Mouse (Mus musculus): ENCODE measurements around the gene Bcl9. TPM values are rescaled to one million over a fixed set of nuclear protein-coding genes. Genes with fewer than 3 reads are reported as not detected.

Bcl9 gene
- 1.3 to 8.7 TPM (median 3.9 TPM) in 3 replicates for total RNA-seq (2017)

DNA sequence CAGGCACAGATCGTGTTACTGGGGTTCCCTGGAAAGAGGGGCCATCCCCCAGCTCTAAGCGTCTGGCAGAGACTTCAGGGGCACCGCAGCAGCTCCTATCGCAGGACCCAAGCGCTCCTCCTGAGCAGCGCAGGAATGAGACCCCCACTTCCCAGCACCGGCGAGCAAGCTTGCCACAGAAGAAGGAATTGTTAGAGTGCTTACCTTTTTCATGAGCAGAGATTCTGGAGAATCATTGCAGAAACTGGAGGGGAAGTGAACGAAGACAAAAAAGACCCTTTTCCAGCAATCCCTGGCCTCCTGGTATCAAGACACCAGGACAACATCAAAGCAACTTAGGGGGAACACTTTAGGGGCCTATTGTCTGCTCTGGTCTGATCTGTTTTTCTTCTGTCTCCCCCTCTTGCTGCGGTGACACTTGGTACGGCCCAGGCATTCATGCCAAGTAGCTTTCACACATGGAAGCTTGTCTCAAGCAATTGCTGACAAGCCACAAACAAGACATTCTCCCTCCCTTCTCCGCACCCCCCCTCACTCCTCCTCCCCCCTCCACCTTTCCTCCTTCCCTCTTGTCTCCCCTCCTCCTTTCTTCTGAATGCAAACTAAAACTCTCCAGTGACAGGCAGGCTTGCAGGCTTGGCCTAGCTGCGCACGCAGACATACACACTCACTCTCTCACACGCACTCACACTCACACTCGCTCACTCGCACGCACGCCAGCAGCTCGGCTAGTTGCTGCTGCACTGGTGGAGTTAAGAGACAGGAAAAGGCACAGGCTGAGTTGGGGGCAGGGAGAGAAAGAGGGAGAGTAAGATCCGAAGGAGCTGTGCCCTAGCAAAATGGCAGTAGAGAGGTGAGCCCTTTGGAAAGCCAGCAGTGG, at the start of gene Bcl9:
Gene Bcl9 (minus strand): TSS at position 365 of the 880 bp plus-strand sequence.
- peak; percentile 41; the same call in 1 of the 2 replicates for ATAC-seq (replicated peaks; ENCODE audit: insufficient number of reproducible peaks, low FRiP score, low TSS enrichment, poor library complexity, severe bottlenecking)

DNA sequence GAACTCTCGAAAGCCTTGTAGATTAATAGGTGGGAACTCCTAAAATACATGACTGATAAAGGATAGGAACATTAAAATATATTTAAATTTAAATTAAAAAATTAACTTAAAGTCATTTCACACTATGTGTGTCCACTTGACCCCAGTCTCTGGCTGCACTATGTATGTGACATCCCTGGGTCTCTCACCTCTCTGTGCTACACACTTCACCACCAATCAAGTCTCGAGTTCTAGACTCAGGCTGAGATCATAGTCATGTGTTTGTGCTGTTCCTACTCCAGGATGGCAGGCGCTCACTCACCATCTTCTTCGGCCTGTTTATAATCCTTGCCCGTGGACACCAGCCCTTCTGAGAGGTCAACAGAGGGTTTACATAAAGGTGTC, 41.5 kb upstream of the Bcl9 start:
- no peak for ATAC-seq (replicated peaks; ENCODE audit: insufficient number of reproducible peaks, low FRiP score, low TSS enrichment, poor library complexity, severe bottlenecking)

DNA sequence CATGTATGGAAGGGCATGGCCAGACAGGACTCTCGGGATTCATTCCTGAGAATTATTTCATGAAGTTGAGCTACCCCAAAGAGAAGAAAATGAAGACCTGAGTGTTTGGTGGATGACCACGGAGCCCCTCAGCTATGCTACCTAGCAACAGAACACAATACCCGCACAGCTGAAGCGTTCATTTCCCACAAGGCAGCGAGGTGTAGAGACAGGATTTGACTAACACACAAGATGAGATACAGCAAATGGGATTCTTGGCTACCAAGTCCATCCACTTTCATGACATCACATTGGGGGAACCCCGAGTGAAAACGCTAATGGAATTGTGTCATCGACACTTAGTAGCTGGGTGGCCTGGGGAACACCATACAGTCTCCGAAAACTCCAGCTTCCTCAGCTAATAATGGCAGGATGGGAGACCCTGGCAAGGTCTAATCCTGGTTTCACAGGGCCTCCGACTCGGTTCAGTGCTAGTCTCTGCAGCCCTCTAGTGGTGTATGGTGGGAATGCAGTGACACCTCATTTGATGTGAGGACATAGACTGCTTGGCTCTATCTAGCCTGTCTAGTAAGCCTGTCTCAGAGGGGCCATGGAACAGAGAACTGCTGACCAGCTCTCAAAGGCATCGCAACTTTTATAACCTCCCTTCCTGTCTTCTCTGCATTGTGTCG, 40.9 kb upstream of the Bcl9 start:
- peak; percentile 76; the same call in 1 of the 2 replicates for ATAC-seq (replicated peaks; ENCODE audit: insufficient number of reproducible peaks, low FRiP score, low TSS enrichment, poor library complexity, severe bottlenecking)

DNA sequence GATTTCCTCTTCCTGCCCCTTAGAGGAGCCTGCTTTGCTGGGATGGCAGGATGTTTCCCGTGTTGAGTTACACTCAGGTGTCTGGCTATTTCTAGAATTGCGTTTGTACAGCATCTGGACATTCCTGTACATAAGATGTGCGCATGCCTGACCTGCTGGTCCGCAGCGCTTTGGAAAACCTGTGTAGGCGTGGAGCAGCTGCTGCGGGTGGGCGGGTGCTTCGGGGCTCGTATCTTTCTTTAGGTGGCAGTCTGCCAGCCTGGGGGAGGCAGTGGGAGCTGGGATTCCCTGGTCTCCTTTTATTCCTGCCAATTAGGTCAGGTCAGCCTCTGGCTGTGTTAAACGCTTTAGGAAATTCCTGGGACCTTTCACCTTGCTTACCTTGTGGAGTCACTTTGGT, 39.6 kb upstream of the Bcl9 start:
- no peak for ATAC-seq (replicated peaks; ENCODE audit: insufficient number of reproducible peaks, low FRiP score, low TSS enrichment, poor library complexity, severe bottlenecking)

DNA sequence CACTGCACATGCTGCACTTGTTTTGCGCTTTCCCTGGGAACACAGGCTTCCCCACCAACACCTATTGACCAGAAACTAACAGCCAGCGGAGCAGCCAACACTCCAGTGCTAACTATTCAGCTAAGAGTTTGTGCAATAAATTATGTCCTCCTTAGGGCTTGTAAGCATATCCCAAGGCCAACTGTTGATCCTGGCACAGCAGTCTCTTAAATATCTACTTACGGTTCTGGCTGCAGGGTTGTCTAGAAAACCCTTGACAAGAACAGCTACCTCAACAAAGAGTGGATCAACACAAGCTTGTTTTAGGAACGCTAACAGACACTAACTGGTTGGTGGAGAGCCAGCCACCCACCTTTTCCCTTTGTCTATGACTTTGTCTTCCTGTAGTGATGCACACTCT, 38.6 kb upstream of the Bcl9 start:
- ATAC-seq (replicated peaks; ENCODE audit: insufficient number of reproducible peaks, low FRiP score, low TSS enrichment, poor library complexity, severe bottlenecking): no peak

DNA sequence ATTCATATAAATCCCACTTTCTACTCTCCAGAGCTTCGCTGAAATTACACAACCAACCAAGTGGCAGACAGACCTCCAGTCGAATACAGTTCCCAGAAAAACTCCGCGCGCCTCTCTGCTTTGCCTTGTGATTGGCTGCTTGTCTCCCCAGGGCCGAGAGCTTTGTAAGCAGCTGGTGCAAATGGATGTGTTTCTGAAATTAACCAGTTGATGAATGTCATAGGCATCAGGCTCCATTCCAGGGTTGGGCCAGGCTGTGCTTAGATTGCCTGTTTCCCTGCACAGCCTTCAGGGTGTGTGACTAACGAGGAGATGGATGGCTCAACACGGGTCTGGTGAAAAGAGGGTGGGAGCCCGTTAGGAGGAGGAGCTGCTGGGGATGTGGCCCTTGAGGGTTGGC, 36.9 kb upstream of the Bcl9 start:
- ATAC-seq (replicated peaks; ENCODE audit: insufficient number of reproducible peaks, low FRiP score, low TSS enrichment, poor library complexity, severe bottlenecking): no peak

DNA sequence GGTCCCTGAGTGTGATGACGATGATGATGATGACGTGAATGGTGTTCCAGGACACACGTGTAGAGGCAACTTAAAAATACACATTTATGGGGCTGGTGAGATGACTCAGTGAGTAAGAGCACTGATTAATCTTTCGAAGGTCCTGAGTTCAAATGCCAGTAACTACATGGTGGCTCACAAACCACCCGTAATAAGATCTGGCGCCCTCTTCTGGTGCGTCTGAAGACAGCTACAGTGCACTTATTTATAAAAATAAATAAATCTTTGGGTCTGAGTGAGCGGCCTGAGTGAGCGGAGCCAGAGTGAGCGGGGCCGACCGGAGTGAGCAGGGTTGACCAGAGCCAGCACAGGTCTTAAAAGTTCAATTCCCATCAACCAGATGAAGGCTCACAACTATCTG, 34.5 kb upstream of the Bcl9 start:
- ATAC-seq (replicated peaks; ENCODE audit: insufficient number of reproducible peaks, low FRiP score, low TSS enrichment, poor library complexity, severe bottlenecking): no peak

DNA sequence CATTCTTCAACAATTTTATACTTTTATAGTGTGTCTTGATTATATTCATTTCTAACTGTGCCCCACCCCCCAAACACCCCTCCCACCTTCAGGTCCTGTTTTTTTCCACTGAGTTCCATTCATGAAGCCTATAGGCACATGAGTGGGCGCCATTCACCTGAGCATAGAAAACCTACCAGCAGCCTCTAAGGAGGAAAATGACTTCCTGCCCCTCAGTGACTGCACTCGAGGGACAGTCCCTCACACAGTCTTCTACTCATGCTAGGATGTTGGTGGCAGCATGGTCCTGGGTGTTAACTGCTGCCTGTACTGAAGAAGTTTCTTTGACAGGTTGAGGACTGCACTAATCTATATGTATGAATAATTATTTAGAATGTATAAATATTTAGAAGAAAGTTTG, 30.1 kb upstream of the Bcl9 start:
- ATAC-seq (replicated peaks; ENCODE audit: insufficient number of reproducible peaks, low FRiP score, low TSS enrichment, poor library complexity, severe bottlenecking): no peak

DNA sequence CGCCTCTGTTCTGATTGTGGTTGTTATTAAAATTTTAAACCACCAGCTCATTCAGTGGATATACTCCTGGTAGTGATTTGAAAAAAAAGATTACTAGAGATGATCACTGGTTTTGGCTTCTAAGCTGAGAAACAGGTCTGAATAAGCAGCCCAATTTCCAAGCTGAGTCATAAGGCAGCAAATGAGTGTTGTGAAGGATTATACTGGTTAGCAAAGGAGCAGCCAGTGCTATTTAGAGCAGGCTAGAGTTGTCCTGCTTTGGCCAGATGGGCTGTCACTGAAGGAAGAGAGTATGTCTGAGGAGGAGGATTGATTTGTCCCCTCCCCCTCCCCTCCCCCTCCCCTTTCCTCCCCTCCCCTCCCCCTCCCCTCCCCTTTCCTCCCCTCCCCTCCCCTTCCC, 29.6 kb upstream of the Bcl9 start:
- ATAC-seq (replicated peaks; ENCODE audit: insufficient number of reproducible peaks, low FRiP score, low TSS enrichment, poor library complexity, severe bottlenecking): no peak

DNA sequence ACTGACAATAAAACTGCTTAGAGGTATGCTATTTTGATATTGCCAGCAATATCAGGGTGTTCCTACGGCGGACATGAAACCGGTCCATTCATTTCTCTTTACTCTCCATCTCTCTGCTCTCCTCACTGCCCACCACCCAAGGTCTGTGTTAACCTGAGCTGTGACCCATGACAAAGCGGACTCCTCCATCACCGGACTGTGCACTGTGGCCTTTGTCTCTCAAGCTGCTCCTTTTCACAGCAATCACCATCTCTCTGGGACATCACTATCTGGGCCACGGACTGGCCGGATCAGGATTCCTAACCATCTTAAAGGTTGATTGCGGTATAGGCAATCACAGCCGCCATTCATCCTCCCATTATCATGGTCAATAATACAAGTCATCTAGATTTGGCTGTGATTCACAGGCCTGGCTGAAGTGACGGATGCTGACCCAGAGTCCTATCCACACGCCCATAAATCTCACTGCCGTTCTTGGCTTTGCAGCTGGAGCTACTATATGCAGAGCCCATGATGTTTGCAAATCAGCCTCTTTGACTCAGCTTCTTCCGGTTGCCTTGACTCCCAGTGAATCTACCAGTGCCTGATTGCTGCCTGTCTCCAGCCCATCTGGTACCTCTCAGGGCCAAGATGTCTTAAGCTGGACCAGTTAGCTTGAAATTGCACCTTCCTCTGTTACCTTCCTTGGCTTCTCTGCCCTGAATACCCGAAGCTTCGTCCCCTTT, 28.1 kb upstream of the Bcl9 start:
- no peak for ATAC-seq (replicated peaks; ENCODE audit: insufficient number of reproducible peaks, low FRiP score, low TSS enrichment, poor library complexity, severe bottlenecking)

DNA sequence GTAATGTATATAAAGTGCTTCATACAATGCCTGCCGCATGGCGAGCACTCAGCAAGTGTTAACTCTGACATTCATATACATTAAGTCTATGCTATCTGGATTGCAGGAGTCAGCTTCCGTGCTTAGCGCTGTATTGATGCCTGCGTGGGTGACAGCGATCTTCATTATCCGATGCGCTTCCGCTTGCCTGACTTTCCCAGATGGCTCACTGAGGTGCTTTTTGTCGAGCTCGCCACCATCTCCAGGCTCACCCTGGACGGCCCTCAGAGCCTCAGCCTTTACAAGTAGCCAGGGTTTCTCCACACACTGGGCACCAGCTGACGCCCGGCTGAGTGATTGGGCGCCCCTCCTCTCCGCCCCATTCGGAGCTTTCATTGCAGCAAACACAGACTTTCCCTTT, 26.3 kb upstream of the Bcl9 start:
- no peak for ATAC-seq (replicated peaks; ENCODE audit: insufficient number of reproducible peaks, low FRiP score, low TSS enrichment, poor library complexity, severe bottlenecking)

DNA sequence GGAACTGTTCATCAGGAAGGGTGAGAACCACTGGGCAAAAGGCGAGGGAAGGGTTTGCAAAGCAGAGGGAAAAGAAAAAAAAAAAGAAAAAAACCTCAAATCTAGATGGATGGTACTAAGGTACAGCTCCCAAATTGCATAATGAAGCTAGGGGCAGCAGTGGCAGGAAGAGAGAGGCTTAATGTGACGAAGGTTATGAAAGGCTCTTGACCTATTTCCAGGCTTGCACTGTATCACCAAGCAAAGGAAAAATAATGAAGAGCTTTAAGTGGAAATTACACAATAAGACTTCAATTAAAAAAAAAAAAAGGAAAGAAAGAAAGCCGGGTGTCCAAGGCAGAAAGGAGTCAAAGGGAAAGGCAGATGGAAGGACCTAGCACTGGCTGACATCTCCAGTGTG, 19.6 kb upstream of the Bcl9 start:
- ATAC-seq (replicated peaks; ENCODE audit: insufficient number of reproducible peaks, low FRiP score, low TSS enrichment, poor library complexity, severe bottlenecking): no peak

DNA sequence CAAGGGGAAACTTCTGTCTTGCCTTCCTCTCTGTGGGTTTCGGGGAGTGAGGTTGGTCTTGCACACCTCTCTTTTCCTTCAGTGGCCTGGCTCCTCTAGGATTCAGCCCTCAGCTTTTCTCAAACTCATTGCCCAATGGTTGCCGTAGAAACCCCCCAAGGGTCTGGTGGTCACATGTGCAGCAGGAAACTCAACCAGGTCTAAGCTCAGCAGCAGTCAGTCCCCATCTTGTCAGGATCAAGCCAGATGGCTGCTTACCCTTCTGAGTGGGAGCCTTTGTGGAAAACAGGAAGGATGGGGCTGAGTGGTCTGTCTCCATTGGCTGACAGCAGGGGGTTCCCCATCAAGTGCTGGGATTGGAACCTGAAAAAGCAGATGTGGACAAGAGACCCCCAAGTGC, 15.7 kb upstream of the Bcl9 start:
- no peak for ATAC-seq (replicated peaks; ENCODE audit: insufficient number of reproducible peaks, low FRiP score, low TSS enrichment, poor library complexity, severe bottlenecking)

DNA sequence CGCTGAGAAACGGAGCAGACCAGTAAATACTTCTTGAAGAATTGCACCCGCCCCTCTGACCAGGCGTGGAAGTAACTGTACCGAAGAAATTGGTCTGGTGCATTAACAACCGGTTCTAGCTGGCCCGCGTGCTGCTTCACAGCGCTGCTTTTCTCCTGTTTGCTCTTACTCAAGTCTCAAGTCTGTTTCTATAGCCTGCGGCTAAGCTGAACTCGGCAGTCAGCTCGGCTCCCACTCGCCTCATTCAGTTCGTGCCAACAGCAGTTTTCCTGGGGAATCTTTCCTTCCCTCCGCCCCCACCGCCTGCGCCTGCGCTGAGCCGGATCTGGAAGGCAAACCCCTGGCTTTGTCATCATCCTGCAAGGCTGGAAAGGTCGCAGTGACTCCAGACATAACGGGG, 14.3 kb upstream of the Bcl9 start:
- ATAC-seq (replicated peaks; ENCODE audit: insufficient number of reproducible peaks, low FRiP score, low TSS enrichment, poor library complexity, severe bottlenecking): no peak

DNA sequence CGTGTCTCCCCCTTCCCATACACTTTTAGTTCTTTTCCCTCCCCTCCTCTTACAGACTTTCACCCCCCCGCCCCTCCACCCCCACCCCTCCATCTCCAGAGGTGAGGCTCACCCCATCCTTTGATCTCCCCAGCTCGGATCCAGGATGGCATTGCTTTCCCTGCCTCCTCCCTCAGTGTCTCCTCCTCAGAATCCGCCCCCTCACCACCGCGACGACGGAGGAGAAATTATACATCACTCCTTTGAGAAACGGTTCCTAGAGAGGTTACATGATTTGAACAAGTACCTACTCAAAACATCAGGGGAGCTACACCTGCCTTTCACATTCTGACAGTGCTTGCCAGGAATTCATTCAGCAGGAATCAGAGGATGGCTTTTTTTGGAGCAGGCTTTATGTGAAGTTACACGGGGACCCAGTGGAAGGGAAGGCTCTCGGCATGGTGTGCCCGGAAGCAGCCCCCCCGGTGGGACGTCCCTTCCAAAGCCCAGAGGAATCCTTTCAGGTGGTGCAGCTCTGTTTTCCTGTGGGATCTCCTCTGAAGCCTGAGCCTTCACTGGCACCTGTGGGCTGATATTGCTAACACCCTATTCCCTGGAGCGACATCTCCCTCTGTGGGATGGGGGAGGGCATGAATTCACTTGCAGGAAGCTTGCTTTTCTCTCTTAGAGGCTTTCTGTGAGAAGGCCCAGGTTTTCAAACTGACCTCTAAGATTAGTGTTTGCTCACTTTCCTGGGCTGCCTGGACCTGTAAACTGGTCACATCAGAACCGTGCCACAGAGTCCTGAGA, 12.2 kb upstream of the Bcl9 start:
- no peak for ATAC-seq (replicated peaks; ENCODE audit: insufficient number of reproducible peaks, low FRiP score, low TSS enrichment, poor library complexity, severe bottlenecking)

DNA sequence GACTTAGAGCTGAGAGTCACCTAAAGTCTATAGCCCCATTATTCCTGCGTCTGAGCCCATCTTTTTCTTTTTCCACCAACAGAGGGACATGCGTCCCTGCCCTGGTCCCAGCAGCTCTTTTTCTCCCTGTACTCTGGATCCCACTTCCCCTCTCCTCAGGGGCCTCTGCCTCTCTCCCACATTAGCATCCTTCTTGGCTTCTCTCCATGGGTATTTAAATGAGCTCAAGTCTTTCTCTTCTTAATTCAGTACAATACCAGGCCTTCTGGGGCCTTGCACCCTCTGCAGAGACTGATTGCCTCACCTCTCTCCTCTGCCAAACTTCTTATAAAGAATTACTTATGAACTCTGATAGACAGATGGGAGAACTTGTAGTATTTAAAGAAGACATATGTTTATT, 10.7 kb upstream of the Bcl9 start:
- ATAC-seq (replicated peaks; ENCODE audit: insufficient number of reproducible peaks, low FRiP score, low TSS enrichment, poor library complexity, severe bottlenecking): no peak

DNA sequence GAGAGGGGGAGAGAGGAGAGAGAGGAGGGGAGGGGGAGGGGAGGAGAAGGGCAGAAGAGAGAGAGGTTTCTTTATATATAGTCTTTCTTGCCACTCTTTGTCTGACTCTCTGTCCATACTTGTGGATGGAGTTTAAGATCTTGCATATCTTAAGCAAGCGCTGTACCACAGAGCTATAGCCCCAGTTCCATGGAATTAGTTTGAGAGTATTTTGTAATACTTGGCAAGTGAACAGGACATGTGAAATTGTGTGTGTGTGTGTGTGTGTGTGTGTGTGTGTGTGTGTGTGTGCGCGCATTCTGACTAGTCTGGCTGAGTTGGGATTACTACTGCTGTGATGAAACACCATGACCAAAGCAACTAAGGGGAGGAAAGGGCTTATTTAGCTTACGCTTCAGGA, 8.2 kb upstream of the Bcl9 start:
- no peak for ATAC-seq (replicated peaks; ENCODE audit: insufficient number of reproducible peaks, low FRiP score, low TSS enrichment, poor library complexity, severe bottlenecking)

DNA sequence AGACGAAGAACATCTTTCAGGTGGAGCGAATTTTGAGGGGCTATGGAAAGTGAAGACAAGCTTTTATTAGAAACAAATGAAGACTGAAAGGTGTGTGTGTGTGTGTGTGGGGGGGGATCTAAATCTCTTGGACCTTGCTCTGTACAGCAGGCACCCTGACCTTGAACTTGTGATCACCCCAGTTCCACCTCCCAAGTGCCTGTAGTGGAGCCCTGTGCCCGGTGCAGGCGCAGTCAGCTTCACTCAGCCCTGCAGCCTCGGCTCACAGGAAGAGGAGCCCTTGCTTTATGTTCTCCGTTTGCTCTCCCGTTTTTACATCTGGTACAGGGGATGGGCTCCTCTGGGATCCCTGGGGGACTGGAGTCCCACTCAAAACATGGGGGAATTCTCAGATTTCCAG, 3.9 kb upstream of the Bcl9 start:
- no peak for ATAC-seq (replicated peaks; ENCODE audit: insufficient number of reproducible peaks, low FRiP score, low TSS enrichment, poor library complexity, severe bottlenecking)

DNA sequence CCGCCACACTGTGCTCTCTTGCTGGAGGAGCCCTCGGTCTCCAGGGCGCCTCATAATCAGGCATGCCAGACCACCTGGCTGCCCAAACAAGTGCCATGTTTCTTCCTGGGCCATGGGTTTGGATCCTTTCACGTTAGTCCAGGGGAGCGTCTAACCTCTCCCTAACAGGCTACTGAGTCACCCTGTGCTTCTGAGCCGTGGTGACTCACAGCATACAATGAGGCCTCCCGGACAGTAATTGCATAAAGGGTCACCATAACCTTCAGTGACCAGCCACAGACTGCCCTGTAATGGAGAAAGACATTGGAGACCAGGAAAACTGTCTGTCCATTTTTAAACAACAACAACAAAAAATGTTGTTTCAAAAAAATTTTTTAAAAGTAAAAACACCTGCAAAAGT, 2.7 kb upstream of the Bcl9 start:
- no peak for ATAC-seq (replicated peaks; ENCODE audit: insufficient number of reproducible peaks, low FRiP score, low TSS enrichment, poor library complexity, severe bottlenecking)
